Mouse (Mus musculus): Measurements from ENCODE around the gene Gm11084.

GRCm38 (mm10) chr2:73007472-73007871 is 21.0 kb upstream of the Gm11084 start:
- no peak for TF ChIP-seq CTCF (IDR thresholded peaks at IDR 0.05; ENCODE audit: borderline replicate concordance, insufficient read depth, low read depth, low read length)
- TF ChIP-seq POLR2A (IDR thresholded peaks at IDR 0.05; ENCODE audit: borderline replicate concordance, insufficient read depth, low read length) = no peak
